Mouse (Mus musculus) adrenal gland, postnatal 14 days (tissue): ENCODE data around the gene Ctdnep1. TPM values are rescaled to one million over a fixed set of nuclear protein-coding genes. Genes with fewer than 3 reads are reported as not detected.

Experiments
- DNase-seq: peaks from one replicate; pipeline ENCODE4 v3.0.0; 2021; ENCODE audit warnings: mixed read lengths
- total RNA-seq: library from RNA; stranded (reverse); gene quantifications from 2 replicates; pipeline ENCODE4 v1.2.3, GENCODE M21; 2021

Ctdnep1 gene
- total RNA-seq, 1 experiment from 2014 or later = 128 TPM

- no peak for DNase-seq
Measured at GRCm38 (mm10) chr11:69983377-69983776, 2.4 kb downstream of the Ctdnep1 start.

- DNase-seq = no peak
Measured at GRCm38 (mm10) chr11:69984431-69984830, 3.5 kb downstream of the Ctdnep1 start.

- peak; percentile 7 for DNase-seq
Measured at GRCm38 (mm10) chr11:69989949-69990348, 9.0 kb downstream of the Ctdnep1 start.

- DNase-seq = peak; percentile 99
Measured at GRCm38 (mm10) chr11:69990850-69991691, 10.1 kb downstream of the Ctdnep1 start, which contains the start of gene Gabarap. TSS of gene Gabarap (plus strand) at chr11:69991143.

DNA sequence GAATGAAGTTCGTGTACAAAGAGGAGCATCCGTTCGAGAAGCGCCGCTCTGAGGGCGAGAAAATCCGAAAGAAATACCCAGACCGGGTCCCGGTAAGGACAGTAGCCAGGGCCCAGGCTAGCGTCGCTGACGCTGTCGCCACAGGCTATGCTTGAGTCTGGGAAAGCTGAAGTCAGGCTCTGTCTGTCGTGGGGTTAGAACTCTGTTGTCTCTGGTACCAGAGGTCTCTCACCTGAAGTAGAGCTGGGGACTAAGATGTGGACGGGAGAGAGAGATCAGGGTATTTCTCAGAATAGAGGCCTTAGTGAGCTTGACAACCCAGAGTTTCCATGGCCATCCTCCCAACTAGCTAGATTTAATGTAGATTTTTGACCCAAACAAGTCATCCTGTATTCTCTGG, 10.8 kb downstream of the Ctdnep1 start:
- no peak for DNase-seq

- DNase-seq = no peak
Measured at GRCm38 (mm10) chr11:69992396-69992795, 11.4 kb downstream of the Ctdnep1 start.

GRCm38 (mm10) chr11:69992932-69993331, 12.0 kb downstream of the Ctdnep1 start:
- DNase-seq = no peak

DNA sequence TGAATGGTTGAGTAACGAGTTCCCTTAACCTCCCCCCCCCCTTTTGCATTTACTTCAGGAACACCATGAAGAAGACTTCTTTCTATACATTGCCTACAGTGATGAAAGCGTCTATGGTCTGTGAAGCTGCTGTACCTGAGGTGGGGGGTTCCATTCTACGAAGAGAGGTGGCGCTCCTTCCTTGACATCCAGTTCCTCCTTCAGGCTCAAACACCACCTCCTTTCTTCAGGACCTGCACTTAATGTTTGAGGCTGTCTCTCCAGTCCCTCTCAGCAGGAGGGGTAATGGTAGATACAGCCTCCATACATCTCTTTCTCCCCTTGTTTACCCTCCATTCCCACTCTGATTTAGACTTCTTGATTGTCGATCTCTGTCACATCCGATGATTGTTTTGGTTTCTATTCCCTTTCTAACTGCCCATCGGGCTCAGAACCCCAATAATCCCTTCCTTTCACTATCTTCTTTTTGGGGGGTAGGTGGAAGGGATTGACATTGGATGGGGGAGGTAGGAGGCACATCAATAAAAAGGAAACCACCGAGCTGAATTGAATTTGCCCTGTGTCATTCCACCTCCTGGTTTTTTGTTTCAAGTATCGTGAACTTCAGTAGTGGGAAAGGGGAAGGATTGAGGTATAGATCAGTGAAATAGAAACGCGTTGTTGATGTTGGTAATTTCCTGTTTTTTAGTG, 13.6 kb downstream of the Ctdnep1 start:
- DNase-seq = no peak

- peak; percentile 99 for DNase-seq
Measured at GRCm38 (mm10) chr11:69995391-69995960, 14.5 kb downstream of the Ctdnep1 start, which contains the start of gene Phf23. TSS of gene Phf23 (plus strand) at chr11:69995777.

GRCm38 (mm10) chr11:69996161-69997061, 15.5 kb downstream of the Ctdnep1 start:
- DNase-seq = peak; percentile 84

GRCm38 (mm10) chr11:69997070-69997509, 16.1 kb downstream of the Ctdnep1 start:
- DNase-seq = peak; percentile 96

DNA sequence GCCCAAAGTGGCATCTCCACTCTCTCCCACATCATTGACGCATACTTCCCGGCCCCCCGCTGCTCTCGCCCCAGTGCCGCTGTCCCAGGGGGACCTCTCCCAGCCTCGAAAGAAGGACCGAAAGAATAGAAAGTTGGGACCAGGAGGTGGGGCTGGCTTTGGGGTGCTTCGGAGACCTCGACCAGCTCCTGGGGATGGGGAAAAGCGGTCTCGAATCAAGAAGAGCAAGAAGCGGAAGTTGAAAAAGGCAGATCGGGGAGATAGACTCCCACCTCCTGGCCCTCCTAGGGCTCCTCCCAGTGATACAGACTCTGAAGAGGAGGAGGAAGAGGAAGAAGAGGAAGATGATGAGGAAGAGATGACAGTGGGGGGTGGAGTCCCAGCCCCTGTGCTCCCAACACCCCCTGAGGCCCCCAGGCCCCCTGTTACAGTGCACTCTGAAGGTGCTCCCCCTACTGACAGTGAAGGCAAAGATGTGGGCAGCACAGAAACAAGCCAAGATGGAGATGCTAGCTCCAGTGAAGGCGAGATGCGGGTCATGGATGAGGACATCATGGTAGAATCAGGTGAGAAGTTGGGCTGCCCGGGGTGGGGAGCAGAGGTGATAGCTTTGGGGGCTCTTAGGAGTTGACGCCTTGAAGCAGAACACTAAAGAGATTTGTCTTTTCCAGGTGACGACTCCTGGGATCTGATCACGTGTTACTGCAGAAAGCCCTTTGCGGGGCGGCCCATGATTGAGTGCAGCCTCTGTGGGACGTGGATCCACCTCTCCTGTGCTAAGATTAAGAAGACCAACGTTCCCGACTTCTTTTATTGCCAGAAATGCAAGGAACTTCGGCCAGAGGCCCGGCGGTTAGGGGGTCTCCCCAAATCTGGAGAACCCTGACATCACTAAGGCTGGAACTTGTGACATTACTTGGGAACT, 17.9 kb downstream of the Ctdnep1 start:
- DNase-seq = peak; percentile 33

- no peak for DNase-seq
Measured at GRCm38 (mm10) chr11:69999666-70000065, 18.7 kb downstream of the Ctdnep1 start.

GRCm38 (mm10) chr11:70000396-70000898, 19.5 kb downstream of the Ctdnep1 start, which contains the start of gene Dvl2:
TSS of gene Dvl2 (plus strand) at chr11:70000595.
- DNase-seq = peak; percentile 96

- peak; percentile 4 for DNase-seq
Measured at GRCm38 (mm10) chr11:70001159-70001558, 20.2 kb downstream of the Ctdnep1 start.

- DNase-seq = peak; percentile 76
Measured at GRCm38 (mm10) chr11:70001865-70002264, 20.9 kb downstream of the Ctdnep1 start.

DNA sequence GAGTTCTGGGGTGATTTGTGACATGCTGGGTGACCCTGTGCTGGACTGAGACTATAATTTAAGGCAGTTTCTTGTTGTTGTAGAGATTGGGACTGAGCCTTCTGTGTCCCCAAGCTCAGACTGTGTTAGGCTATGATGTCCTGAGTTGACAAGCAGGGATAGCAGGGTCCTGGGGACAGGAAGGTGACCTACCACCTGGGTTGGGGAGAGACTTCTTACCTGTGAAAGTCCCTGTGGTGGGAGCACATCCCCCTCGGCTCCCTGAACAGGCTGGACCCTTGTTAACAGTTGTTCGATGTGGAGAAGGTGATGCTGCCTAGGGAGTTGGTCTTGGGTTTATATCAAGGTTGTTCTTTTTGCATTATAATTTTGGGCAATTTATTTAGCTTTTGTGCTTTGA, 21.5 kb downstream of the Ctdnep1 start:
- DNase-seq = no peak

DNA sequence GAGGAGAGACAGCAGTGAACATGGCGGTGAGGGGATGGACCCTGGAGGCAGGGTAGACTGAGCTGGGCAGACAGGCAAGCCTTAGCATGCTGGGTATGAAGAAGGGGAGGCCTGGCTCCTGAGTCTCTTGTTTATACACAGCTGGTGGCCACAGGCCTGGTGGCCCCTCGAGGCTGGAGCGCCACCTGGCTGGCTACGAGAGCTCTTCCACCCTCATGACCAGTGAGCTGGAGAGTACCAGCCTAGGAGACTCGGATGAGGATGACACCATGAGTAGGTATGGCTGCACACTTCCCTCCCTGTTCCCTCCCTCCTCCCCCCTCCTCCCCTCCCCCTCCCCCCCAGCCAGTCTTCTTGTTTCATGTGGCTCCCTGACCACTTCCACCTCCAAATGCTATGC, 24.6 kb downstream of the Ctdnep1 start:
- peak; percentile 42 for DNase-seq

GRCm38 (mm10) chr11:70010033-70010432, 29.1 kb downstream of the Ctdnep1 start:
- DNase-seq = no peak

DNA sequence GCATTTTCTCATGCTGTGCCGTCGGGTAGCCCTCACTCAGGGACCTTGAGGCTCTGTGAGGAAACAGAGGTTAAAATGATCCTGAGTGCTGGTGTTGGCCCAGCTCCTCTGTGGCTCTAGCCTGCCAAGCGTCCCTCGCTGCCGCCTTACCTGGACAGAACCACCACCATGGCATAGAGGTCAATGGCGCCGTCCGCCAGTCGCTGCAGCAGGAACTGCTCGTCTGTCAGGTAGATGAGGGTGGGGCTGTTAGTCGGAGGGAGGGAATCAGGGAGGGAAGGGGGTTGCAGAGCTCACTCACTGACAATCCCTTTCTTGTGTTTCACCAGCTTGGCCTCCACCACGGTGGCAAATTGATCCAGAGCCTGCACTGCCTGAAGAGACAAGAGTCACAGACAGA, 29.6 kb downstream of the Ctdnep1 start:
- DNase-seq = no peak
